Mouse (Mus musculus) erythroblast, adult 5-6 weeks (primary cell): ENCODE results near the gene Btbd35f6. TPM values are rescaled to one million over a fixed set of nuclear protein-coding genes. Genes with fewer than 3 reads are reported as not detected.
"Not testable (repeated sequence)": the region's sequence is repeated elsewhere in the genome, so short reads cannot be mapped to it uniquely, and the experiment has no call there.

Source experiments
- ATAC-seq: replicated peaks from 2 replicates; pipeline ENCODE4 v1.8.0; 2016; ENCODE audit warnings: moderate number of reproducible peaks, mild to moderate bottlenecking, moderate TSS enrichment, inconsistent platforms; ENCODE audit not compliant: poor library complexity, low FRiP score, severe bottlenecking
- total RNA-seq, 2 experiments: library from RNA; stranded (forward) in 1 of 2; stranded (reverse) in 1 of 2; fragments of 150-400 nt in 1 of 2; fragments of 200-764, 138-1000 nt in 1 of 2; gene quantifications; 2 replicates each; pipeline versions ENCODE4 v1.2.3 to v1.2.4; 2015 to 2017; ENCODE audit warnings: low replicate concordance in 2 of 2

Btbd35f6 gene
- total RNA-seq (2015; ENCODE audit: low replicate concordance) (not detected in 2 replicates), total RNA-seq (2017; ENCODE audit: low replicate concordance) (not detected in 2 replicates)

DNA sequence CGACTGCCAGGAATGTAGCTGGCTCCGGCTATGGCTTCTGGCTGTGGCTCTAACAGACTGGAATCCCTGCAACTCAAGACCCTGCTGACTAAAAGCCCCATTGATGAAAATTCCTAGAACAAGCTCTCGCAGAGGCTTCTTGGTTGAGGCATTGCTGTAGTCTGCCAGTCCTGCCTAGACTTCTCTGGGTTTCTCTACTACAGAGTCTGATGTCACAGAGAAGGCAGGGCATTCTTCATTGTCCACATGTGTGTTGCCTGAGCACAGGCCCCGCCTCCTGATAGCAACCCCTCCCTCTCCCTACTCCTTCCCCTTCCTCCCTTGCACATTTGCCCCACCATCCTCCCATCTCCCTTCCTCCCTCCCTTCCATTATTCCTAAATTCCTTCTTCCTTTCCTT, at the start of gene Btbd35f6:
Gene Btbd35f6, minus strand, starts transcription at position 101 of the 400 bp plus-strand sequence.
- ATAC-seq: not testable (repeated sequence)

DNA sequence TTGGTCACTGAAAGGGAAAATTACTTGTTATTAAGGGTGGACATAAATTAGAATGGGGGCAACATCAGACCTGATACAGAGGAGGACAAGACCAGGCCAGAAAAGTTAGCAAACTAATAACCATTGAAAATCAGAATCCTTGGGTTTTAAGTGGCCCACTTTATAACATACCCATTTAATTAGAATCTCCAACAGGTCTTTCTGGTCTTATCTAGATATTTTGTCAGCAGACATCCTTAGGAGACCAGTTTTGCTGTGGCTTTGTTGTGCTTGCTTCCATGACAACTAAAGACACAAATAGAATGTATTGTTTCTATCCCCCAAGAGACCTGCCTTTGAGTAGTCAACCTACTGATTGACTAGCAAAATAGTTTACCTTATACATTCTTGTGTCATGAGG, 30.4 kb upstream of the Btbd35f6 start, which contains the start of gene Gm21870:
Gene Gm21870, minus strand, starts transcription at position 101 of the 400 bp plus-strand sequence.
- ATAC-seq: not testable (repeated sequence)

DNA sequence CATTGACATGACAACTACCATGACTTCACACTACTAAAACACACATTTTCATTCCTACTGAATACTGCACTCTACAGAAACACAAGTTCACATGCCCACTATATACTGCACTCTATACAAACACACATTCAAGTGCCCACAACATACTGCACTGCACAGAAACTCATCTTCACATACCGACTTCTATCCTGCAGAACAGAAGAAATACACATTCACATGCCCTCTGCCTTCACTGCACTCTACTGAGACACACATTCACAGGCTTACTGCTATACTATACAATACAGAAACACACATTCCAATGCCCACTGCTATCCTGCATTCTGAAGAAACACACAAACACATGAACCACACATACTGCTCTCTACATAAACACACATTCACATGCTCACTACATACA, 26.1 kb downstream of the Btbd35f6 start:
- not testable (repeated sequence) for ATAC-seq

DNA sequence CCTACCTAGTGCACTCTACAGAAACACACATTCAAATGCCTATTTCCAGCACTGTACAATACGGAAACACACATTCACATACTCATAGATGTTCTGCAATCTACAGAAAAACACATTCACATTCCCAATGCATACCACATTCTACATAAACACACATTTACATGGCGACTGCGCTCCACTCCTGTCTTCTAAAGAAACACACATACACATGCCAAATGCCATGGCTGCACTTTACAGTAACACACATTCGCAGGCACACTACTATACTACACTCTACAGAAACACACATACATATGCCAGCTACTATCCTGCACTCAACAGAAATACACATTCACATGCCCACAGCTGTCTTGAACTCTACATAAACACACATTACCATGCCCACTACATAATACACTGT, 28.1 kb downstream of the Btbd35f6 start:
- not testable (repeated sequence) for ATAC-seq

DNA sequence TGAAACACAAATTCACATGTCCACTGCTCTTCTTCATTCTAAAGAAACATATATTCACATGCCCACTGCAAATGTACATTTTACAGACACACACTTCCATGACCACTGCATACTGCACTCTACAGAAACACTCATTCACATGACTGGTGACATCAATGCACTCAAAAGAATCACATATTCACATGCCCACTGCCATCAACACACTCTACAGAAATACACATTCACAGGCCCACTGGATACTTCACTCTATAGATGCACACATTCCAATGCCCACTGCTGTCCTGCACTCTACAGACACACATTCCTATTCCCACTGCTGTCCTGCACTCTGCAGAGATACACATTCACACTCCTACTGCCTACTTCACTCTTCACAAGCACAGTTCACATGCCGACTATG, 30.0 kb downstream of the Btbd35f6 start:
- ATAC-seq: not testable (repeated sequence)

DNA sequence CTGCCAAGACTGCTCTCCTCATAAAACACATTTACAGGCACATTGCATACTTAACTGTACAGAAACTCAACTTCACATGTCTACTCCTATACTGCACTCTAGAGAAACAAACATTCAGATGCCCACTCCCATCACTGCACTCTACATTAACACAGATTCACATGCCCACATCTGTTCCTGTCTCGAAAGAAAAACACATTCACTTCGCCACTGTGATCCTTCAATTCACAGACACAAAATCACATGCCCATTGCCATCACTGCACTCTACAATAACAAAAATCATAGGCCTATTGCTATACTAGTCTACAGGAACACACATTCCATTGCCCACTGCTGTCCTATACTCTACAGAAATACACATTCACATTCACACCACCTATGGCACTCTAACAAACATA, 30.9 kb downstream of the Btbd35f6 start:
- not testable (repeated sequence) for ATAC-seq

Other genes with a start within 250 kb of the Btbd35f6 start
- not detected in 2 replicates for gene Gm21870, start 30.3 kb upstream of the Btbd35f6 start, total RNA-seq (2015; ENCODE audit: low replicate concordance)
- not detected in 2 replicates for gene Gm21870, start 30.3 kb upstream of the Btbd35f6 start, total RNA-seq (2017; ENCODE audit: low replicate concordance)
- gene Btbd35f9, start 205.0 kb upstream of the Btbd35f6 start, total RNA-seq (2015; ENCODE audit: low replicate concordance): not detected in 2 replicates
- not detected in 2 replicates for gene Btbd35f9, start 205.0 kb upstream of the Btbd35f6 start, total RNA-seq (2017; ENCODE audit: low replicate concordance)